Mouse (Mus musculus) left cerebral cortex, postnatal 14 days (tissue): ENCODE measurements around the gene Ppp1r14b. TPM values are rescaled to one million over a fixed set of nuclear protein-coding genes. Genes with fewer than 3 reads are reported as not detected.

Experiments
- DNase-seq, 2 experiments: peaks; one replicate each; pipeline ENCODE4 v3.0.0; 2021 to 2022; ENCODE audit warnings: low spot score in 2 of 2, mixed read lengths in 1 of 2
- intact Hi-C: fragments of 180-260 bp; cut with DNase I; formaldehyde crosslinking; loops from one replicate; pipeline ENCODE4 v1.15.1; 2025
- total RNA-seq, 2 experiments: library from RNA; stranded (reverse); gene quantifications; 2 replicates each; pipeline ENCODE4 v1.2.3; 2021

The Ppp1r14b gene
- total RNA-seq, 2 experiments from 2014 or later: 55.4 to 71.5 TPM

- intact Hi-C loops: loop anchor here (5.0 kb wide), 1 partner anchor 36 kb away; the partner anchor contains the start of gene Plcb3
Observed at GRCm38 (mm10) chr19:6941372-6942248, 33.2 kb upstream of the Ppp1r14b start, which contains the start of gene Bad. Bad (plus strand) TSS chr19:6941861.

GRCm38 (mm10) chr19:6942249-6942691, 32.5 kb upstream of the Ppp1r14b start, which contains the start of gene Gpr137:
Gpr137 (minus strand) TSS chr19:6942480.
- intact Hi-C loops: loop anchor here (5.0 kb wide), 1 partner anchor 35 kb away; the partner anchor contains the start of gene Plcb3
- peak; percentile 91 to 92 for DNase-seq

More at GRCm38 (mm10) chr19:6941372-6942248, 33.2 kb upstream of the Ppp1r14b start, which contains the start of gene Bad:
- peak; percentile 90 to 96 for DNase-seq

GRCm38 (mm10) chr19:6942764-6943163, 32.0 kb upstream of the Ppp1r14b start:
- intact Hi-C loops: loop anchor here (5.0 kb wide), 1 partner anchor 35 kb away; the partner anchor contains the start of gene Plcb3
- no peak for DNase-seq

GRCm38 (mm10) chr19:6943709-6944108, 31.1 kb upstream of the Ppp1r14b start:
- no peak for DNase-seq
- intact Hi-C loops: loop anchor here (5.0 kb wide), 1 partner anchor 34 kb away; the partner anchor contains the start of gene Plcb3

- intact Hi-C loops: no loop called here
- DNase-seq: no peak
Observed at GRCm38 (mm10) chr19:6947742-6948141, 27.0 kb upstream of the Ppp1r14b start.

GRCm38 (mm10) chr19:6948186-6948585, 26.6 kb upstream of the Ppp1r14b start:
- DNase-seq: no peak
- intact Hi-C loops: no loop called here

GRCm38 (mm10) chr19:6949532-6949931, 25.2 kb upstream of the Ppp1r14b start:
- intact Hi-C loops: no loop called here
- DNase-seq: no peak

GRCm38 (mm10) chr19:6949951-6950350, 24.8 kb upstream of the Ppp1r14b start:
- intact Hi-C loops: no loop called here
- DNase-seq: no peak

GRCm38 (mm10) chr19:6950613-6951153, 24.1 kb upstream of the Ppp1r14b start:
- peak in 1 of 2 experiments; percentile 50 for DNase-seq
- intact Hi-C loops: no loop called here

GRCm38 (mm10) chr19:6951381-6951968, 23.3 kb upstream of the Ppp1r14b start:
- DNase-seq: peak; percentile 90 to 91
- intact Hi-C loops: no loop called here

- peak; percentile 69 to 71 for DNase-seq
- intact Hi-C loops: no loop called here
Observed at GRCm38 (mm10) chr19:6951994-6952711, 22.6 kb upstream of the Ppp1r14b start.

GRCm38 (mm10) chr19:6952712-6953037, 22.1 kb upstream of the Ppp1r14b start:
- no peak for DNase-seq
- intact Hi-C loops: no loop called here

- DNase-seq: no peak
- intact Hi-C loops: no loop called here
Observed at GRCm38 (mm10) chr19:6954046-6954445, 20.7 kb upstream of the Ppp1r14b start.

GRCm38 (mm10) chr19:6955424-6955823, 19.3 kb upstream of the Ppp1r14b start:
- no peak for DNase-seq
- intact Hi-C loops: no loop called here

GRCm38 (mm10) chr19:6956461-6956860, 18.3 kb upstream of the Ppp1r14b start:
- intact Hi-C loops: no loop called here
- DNase-seq: no peak

GRCm38 (mm10) chr19:6968491-6969271, 6.1 kb upstream of the Ppp1r14b start:
- intact Hi-C loops: no loop called here
- no peak for DNase-seq

- DNase-seq: no peak
- intact Hi-C loops: no loop called here
Observed at GRCm38 (mm10) chr19:6969291-6969664, 5.5 kb upstream of the Ppp1r14b start.

GRCm38 (mm10) chr19:6969665-6970381, 4.9 kb upstream of the Ppp1r14b start:
- peak in 1 of 2 experiments; percentile 29 for DNase-seq
- intact Hi-C loops: no loop called here
